Mouse (Mus musculus): ENCODE measurements around the gene 4930438A08Rik. TPM values are rescaled to one million over a fixed set of nuclear protein-coding genes. Genes with fewer than 3 reads are reported as not detected.

4930438A08Rik gene
- total and polyA plus RNA-seq, 2 experiments from 2014 or later, result not detected

- H3K27ac ChIP-seq, result no peak overlapping the region
- no peak overlapping the region for H3K4me2 ChIP-seq (ENCODE audit: low read depth, low read length)
- no peaks in the 10 kb centered on the region for H3K4me1 ChIP-seq (ENCODE audit: insufficient read depth, low read length)
- TF ChIP-seq CTCF (IDR thresholded peaks at IDR 0.05; ENCODE audit: low read depth), result no peak
- no peak overlapping the region for H3K4me3 ChIP-seq (ENCODE audit: low read length)
- no peaks in the 10 kb centered on the region for H3K27me3 ChIP-seq (ENCODE audit: insufficient read depth, low read length)
- ATAC-seq (no peak), DNase-seq (ENCODE audit: low spot score) (no peak)
- WGBS, result 73% methylated on average over 4 of the region's 4 CpGs
- H3K36me3 ChIP-seq (ENCODE audit: insufficient read depth, low read length), result no peaks in the 10 kb centered on the region
- H3K9ac ChIP-seq (replicated peaks; ENCODE audit: low read length), result no peak overlapping the region
- H3K9me3 ChIP-seq (ENCODE audit: low read length), result no peaks in the 10 kb centered on the region
These were observed 1.2 kb downstream of the 4930438A08Rik start for GRCm38 (mm10) chr11:58275756-58276155.

- no peaks in the 10 kb centered on the region for H3K27me3 ChIP-seq (ENCODE audit: insufficient read depth, low read length)
- H3K4me3 ChIP-seq (ENCODE audit: low read length), result no peak overlapping the region
- no peak overlapping the region for H3K4me2 ChIP-seq (ENCODE audit: low read depth, low read length)
- 87% methylated on average over 13 of the region's 13 CpGs for WGBS
- no peaks in the 10 kb centered on the region for H3K9me3 ChIP-seq (ENCODE audit: low read length)
- no peaks in the 10 kb centered on the region for H3K4me1 ChIP-seq (ENCODE audit: insufficient read depth, low read length)
- no peak overlapping the region for H3K9ac ChIP-seq (replicated peaks; ENCODE audit: low read length)
- DNase-seq (ENCODE audit: low spot score), result no peak
- H3K27ac ChIP-seq, result no peak overlapping the region
- no peak for TF ChIP-seq CTCF (IDR thresholded peaks at IDR 0.05; ENCODE audit: low read depth)
- no peak for ATAC-seq
- H3K36me3 ChIP-seq (ENCODE audit: insufficient read depth, low read length), result no peaks in the 10 kb centered on the region
These were observed 7.4 kb downstream of the 4930438A08Rik start for GRCm38 (mm10) chr11:58281970-58282496.

GRCm38 (mm10) chr11:58282518-58282917 is 7.9 kb downstream of the 4930438A08Rik start:
- H3K4me3 ChIP-seq (ENCODE audit: low read length), result no peak overlapping the region
- ATAC-seq, result no peak
- no peak overlapping the region for H3K4me2 ChIP-seq (ENCODE audit: low read depth, low read length)
- TF ChIP-seq CTCF (IDR thresholded peaks at IDR 0.05; ENCODE audit: low read depth), result no peak
- H3K9me3 ChIP-seq (ENCODE audit: low read length), result no peaks in the 10 kb centered on the region
- H3K27ac ChIP-seq, result no peak overlapping the region
- no peak overlapping the region for H3K9ac ChIP-seq (replicated peaks; ENCODE audit: low read length)
- WGBS, result 86% methylated on average over 5 of the region's 5 CpGs
- H3K4me1 ChIP-seq (ENCODE audit: insufficient read depth, low read length), result no peaks in the 10 kb centered on the region
- no peaks in the 10 kb centered on the region for H3K27me3 ChIP-seq (ENCODE audit: insufficient read depth, low read length)
- H3K36me3 ChIP-seq (ENCODE audit: insufficient read depth, low read length), result no peaks in the 10 kb centered on the region
- DNase-seq (ENCODE audit: low spot score), result no peak

GRCm38 (mm10) chr11:58289992-58290682 is 15.5 kb downstream of the 4930438A08Rik start:
- H3K27me3 ChIP-seq (ENCODE audit: insufficient read depth, low read length), result no peaks in the 10 kb centered on the region
- H3K36me3 ChIP-seq (ENCODE audit: insufficient read depth, low read length), result no peaks in the 10 kb centered on the region
- H3K4me3 ChIP-seq (ENCODE audit: low read length), result no peak overlapping the region
- no peak for ATAC-seq
- no peak overlapping the region for H3K27ac ChIP-seq
- no peaks in the 10 kb centered on the region for H3K9me3 ChIP-seq (ENCODE audit: low read length)
- no peak overlapping the region for H3K4me2 ChIP-seq (ENCODE audit: low read depth, low read length)
- no peak for DNase-seq (ENCODE audit: low spot score)
- WGBS, result 79% methylated on average over 9 of the region's 9 CpGs
- H3K4me1 ChIP-seq (ENCODE audit: insufficient read depth, low read length), result no peaks in the 10 kb centered on the region
- H3K9ac ChIP-seq (replicated peaks; ENCODE audit: low read length), result no peak overlapping the region
- no peak for TF ChIP-seq CTCF (IDR thresholded peaks at IDR 0.05; ENCODE audit: low read depth)

- DNase-seq (ENCODE audit: low spot score) (no peak), ATAC-seq (no peak)
- no peaks in the 10 kb centered on the region for H3K27me3 ChIP-seq (ENCODE audit: insufficient read depth, low read length)
- H3K36me3 ChIP-seq (ENCODE audit: insufficient read depth, low read length), result no peaks in the 10 kb centered on the region
- H3K4me3 ChIP-seq (ENCODE audit: low read length), result no peak overlapping the region
- no peaks in the 10 kb centered on the region for H3K9me3 ChIP-seq (ENCODE audit: low read length)
- no peaks in the 10 kb centered on the region for H3K4me1 ChIP-seq (ENCODE audit: insufficient read depth, low read length)
- H3K4me2 ChIP-seq (ENCODE audit: low read depth, low read length), result no peak overlapping the region
- H3K27ac ChIP-seq, result no peak overlapping the region
- WGBS, result 89% methylated on average over 4 of the region's 4 CpGs
- no peak overlapping the region for H3K9ac ChIP-seq (replicated peaks; ENCODE audit: low read length)
- no peak for TF ChIP-seq CTCF (IDR thresholded peaks at IDR 0.05; ENCODE audit: low read depth)
These were observed 16.2 kb downstream of the 4930438A08Rik start for GRCm38 (mm10) chr11:58290812-58291211.

- no peak for ATAC-seq
- DNase-seq (ENCODE audit: low spot score), result no peak
- no peaks in the 10 kb centered on the region for H3K4me1 ChIP-seq (ENCODE audit: insufficient read depth, low read length)
- no peaks in the 10 kb centered on the region for H3K36me3 ChIP-seq (ENCODE audit: insufficient read depth, low read length)
- no peak overlapping the region for H3K4me3 ChIP-seq (ENCODE audit: low read length)
- WGBS, result 53% methylated on average over 4 of the region's 4 CpGs
- no peak overlapping the region for H3K4me2 ChIP-seq (ENCODE audit: low read depth, low read length)
- no peak overlapping the region for H3K27ac ChIP-seq
- no peak overlapping the region for H3K9ac ChIP-seq (replicated peaks; ENCODE audit: low read length)
- no peaks in the 10 kb centered on the region for H3K9me3 ChIP-seq (ENCODE audit: low read length)
- no peak for TF ChIP-seq CTCF (IDR thresholded peaks at IDR 0.05; ENCODE audit: low read depth)
- no peaks in the 10 kb centered on the region for H3K27me3 ChIP-seq (ENCODE audit: insufficient read depth, low read length)
These were observed 18.2 kb downstream of the 4930438A08Rik start for GRCm38 (mm10) chr11:58292791-58293190.

- no peak for DNase-seq (ENCODE audit: low spot score)
- H3K36me3 ChIP-seq (ENCODE audit: insufficient read depth, low read length), result no peaks in the 10 kb centered on the region
- no peaks in the 10 kb centered on the region for H3K27me3 ChIP-seq (ENCODE audit: insufficient read depth, low read length)
- H3K9ac ChIP-seq (replicated peaks; ENCODE audit: low read length), result no peak overlapping the region
- no peak overlapping the region for H3K27ac ChIP-seq
- no peak overlapping the region for H3K4me2 ChIP-seq (ENCODE audit: low read depth, low read length)
- no peak overlapping the region for H3K4me3 ChIP-seq (ENCODE audit: low read length)
- no peaks in the 10 kb centered on the region for H3K9me3 ChIP-seq (ENCODE audit: low read length)
- ATAC-seq, result no peak
- WGBS, result 39% methylated on average over 6 of the region's 6 CpGs
- no peak for TF ChIP-seq CTCF (IDR thresholded peaks at IDR 0.05; ENCODE audit: low read depth)
- H3K4me1 ChIP-seq (ENCODE audit: insufficient read depth, low read length), result no peaks in the 10 kb centered on the region
These were observed 22.8 kb downstream of the 4930438A08Rik start for GRCm38 (mm10) chr11:58297396-58297795.
